26 mouse cellular contexts compared by ENCODE assay signal in the genomic region with DNA sequence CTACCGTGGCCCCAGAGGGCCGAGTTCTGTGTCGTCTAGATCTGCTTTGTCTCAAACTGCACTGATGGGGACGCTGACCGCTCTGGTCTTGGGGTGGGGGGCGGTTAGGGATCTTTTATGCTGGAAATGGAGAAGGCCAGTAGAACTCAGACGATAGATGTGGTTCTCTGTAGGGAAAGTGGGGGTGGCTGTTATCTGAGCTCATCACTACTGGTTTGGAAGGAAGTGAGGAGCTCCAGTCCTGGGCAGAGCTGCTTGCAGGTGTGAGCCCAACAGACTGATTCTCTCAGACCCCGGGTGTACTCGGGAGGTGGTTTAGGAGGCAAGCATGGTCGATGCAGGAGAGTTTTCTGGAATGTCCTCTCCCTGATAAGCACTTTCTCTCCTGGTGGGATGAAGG.
A peak's percentile ranks its signal among the peaks of the same experiment; 100 is the strongest.
DNase-seq lines count a peak whose midpoint lies in the region; ATAC-seq lines count a peak whose summit lies in the region.
"Had no signal": no experiment of that assay in that cellular context is flagged by ENCODE, and none has a peak within 500 bp of the region (broad histone marks: within the 10 kb centered on the region; RNA-seq: fewer than 3 reads in every experiment).

No protein-coding gene starts in this region.

- H3K27ac ChIP-seq in hindbrain, embryonic 12.5 days = peak overlapping the region; percentile 53; the same call in 1 of the 2 replicates
- no peak overlapping the region for H3K27ac ChIP-seq in hindbrain, embryonic 16.5 days (ENCODE audit: low read depth, low read length)
- peak overlapping the region; percentile 73 for H3K27ac ChIP-seq in neural tube, embryonic 13.5 days (replicated peaks)
- no peak overlapping the region for H3K27ac ChIP-seq in midbrain, embryonic 10.5 days (replicated peaks)
- H3K27ac ChIP-seq: liver, embryonic 14.5 days; macrophage; midbrain, embryonic 15.5 days had no signal

- H3K4me2 ChIP-seq in hindbrain, embryonic 12.5 days (replicated peaks) = no peak overlapping the region
- H3K4me2 ChIP-seq in hindbrain, embryonic 16.5 days (ENCODE audit: low read length) = no peak overlapping the region
- no peak overlapping the region for H3K4me2 ChIP-seq in neural tube, embryonic 13.5 days
- H3K4me2 ChIP-seq: heart, embryonic 15.5 days; midbrain, embryonic 15.5 days had no signal

- no peak overlapping the region for H3K9ac ChIP-seq in hindbrain, embryonic 12.5 days
- no peak overlapping the region for H3K9ac ChIP-seq in hindbrain, embryonic 16.5 days (ENCODE audit: low read depth, low read length)
- no peak overlapping the region for H3K9ac ChIP-seq in neural tube, embryonic 13.5 days
- H3K9ac ChIP-seq: heart, embryonic 15.5 days; liver, embryonic 14.5 days; midbrain, embryonic 15.5 days had no signal

- WGBS in hindbrain, embryonic 12.5 days = 86% methylated on average over 10 of the region's 10 CpGs
- WGBS in hindbrain, embryonic 16.5 days = 83% methylated on average over 10 of the region's 10 CpGs
- WGBS in neural tube, embryonic 13.5 days = 83% methylated on average over 10 of the region's 10 CpGs
- WGBS in midbrain, embryonic 10.5 days = 85% methylated on average over 10 of the region's 10 CpGs

- H3K27me3 ChIP-seq in hindbrain, embryonic 12.5 days = no peaks in the 10 kb centered on the region
- no peaks in the 10 kb centered on the region for H3K27me3 ChIP-seq in hindbrain, embryonic 16.5 days (replicated peaks; ENCODE audit: control insufficient read depth, insufficient read depth, low read length)
- H3K27me3 ChIP-seq in neural tube, embryonic 13.5 days = no peaks in the 10 kb centered on the region
- H3K27me3 ChIP-seq in midbrain, embryonic 10.5 days (ENCODE audit: low read depth, poor library complexity, severe bottlenecking) = no peaks in the 10 kb centered on the region
- H3K27me3 ChIP-seq: heart, embryonic 15.5 days; midbrain, embryonic 15.5 days had no signal

- peak; percentile 29 for DNase-seq in CD4-positive, CD25-positive, alpha-beta regulatory T cell, adult 2 months (ENCODE audit: low read depth, low spot score)
- no peak for DNase-seq in neural tube, embryonic 10.5 days (ENCODE audit: extremely low spot score, low spot score)
- DNase-seq in T-cell, adult 2 months (ENCODE audit: low spot score) = peak; percentile 16
- no peak for DNase-seq in midbrain, embryonic 10.5 days (ENCODE audit: low spot score)
- DNase-seq: adrenal gland, adult 2 months; adrenal gland, postnatal 36 days; cerebellum, adult 18-20 months; heart, postnatal 36 days; kidney, postnatal 36 days; liver; lung, adult 2 months; retina, postnatal 1 day; right cerebral cortex, postnatal 14 days had no signal

- ATAC-seq in CD4-positive, CD25-positive, alpha-beta regulatory T cell, adult 4 months = no peak
- no peak for ATAC-seq in hindbrain, embryonic 12.5 days (ENCODE audit: low FRiP score)
- ATAC-seq in hindbrain, embryonic 16.5 days = no peak
- no peak for ATAC-seq in neural tube, embryonic 13.5 days (ENCODE audit: low read depth)
- ATAC-seq: activated CD4-positive, CD25-positive, alpha-beta regulatory T cell, adult 4 months; forebrain, embryonic 14.5 days; intestine, postnatal 0 days; midbrain, embryonic 15.5 days had no signal

- H3K4me1 ChIP-seq in hindbrain, embryonic 12.5 days = peaks cover 38% of the 10 kb centered on the region
- H3K4me1 ChIP-seq in hindbrain, embryonic 16.5 days (ENCODE audit: control insufficient read depth, insufficient read depth, low read depth, low read length) = peaks cover 13% of the 10 kb centered on the region
- H3K4me1 ChIP-seq in neural tube, embryonic 13.5 days (replicated peaks) = peaks cover 57% of the 10 kb centered on the region
- peaks cover 32% of the 10 kb centered on the region for H3K4me1 ChIP-seq in midbrain, embryonic 10.5 days

- no peak overlapping the region for H3K4me3 ChIP-seq in hindbrain, embryonic 12.5 days
- H3K4me3 ChIP-seq in hindbrain, embryonic 16.5 days (ENCODE audit: low read length) = no peak overlapping the region
- H3K4me3 ChIP-seq in neural tube, embryonic 13.5 days = no peak overlapping the region
- H3K4me3 ChIP-seq in midbrain, embryonic 10.5 days = no peak overlapping the region
- H3K4me3 ChIP-seq: erythroblast, embryonic 14.5 days; heart, embryonic 10.5 days; heart, embryonic 15.5 days; midbrain, embryonic 15.5 days had no signal

- no peaks in the 10 kb centered on the region for H3K9me3 ChIP-seq in hindbrain, embryonic 12.5 days (replicated peaks)
- no peaks in the 10 kb centered on the region for H3K9me3 ChIP-seq in hindbrain, embryonic 16.5 days (ENCODE audit: control insufficient read depth, low read length)
- H3K9me3 ChIP-seq in neural tube, embryonic 13.5 days = no peaks in the 10 kb centered on the region
- H3K9me3 ChIP-seq in midbrain, embryonic 10.5 days (replicated peaks) = no peaks in the 10 kb centered on the region
- H3K9me3 ChIP-seq: heart, embryonic 10.5 days; heart, embryonic 15.5 days; midbrain, embryonic 15.5 days had no signal

- no peaks in the 10 kb centered on the region for H3K36me3 ChIP-seq in hindbrain, embryonic 12.5 days
- H3K36me3 ChIP-seq in hindbrain, embryonic 16.5 days (ENCODE audit: control insufficient read depth, insufficient read depth, low read length) = no peaks in the 10 kb centered on the region
- H3K36me3 ChIP-seq in neural tube, embryonic 13.5 days = no peaks in the 10 kb centered on the region
- no peaks in the 10 kb centered on the region for H3K36me3 ChIP-seq in midbrain, embryonic 10.5 days
- H3K36me3 ChIP-seq: heart, embryonic 10.5 days; heart, embryonic 15.5 days; midbrain, embryonic 15.5 days had no signal

Comparison
In these comparisons a context has a peak if more than half of its experiments do, and no peak if none do; other contexts are left out.
1. H3K27ac ChIP-seq: peak in hindbrain, embryonic 12.5 days (single experiment) and neural tube, embryonic 13.5 days (single experiment); none in hindbrain, embryonic 16.5 days (single experiment) and midbrain, embryonic 10.5 days (single experiment).
2. DNase-seq: peak in CD4-positive, CD25-positive, alpha-beta regulatory T cell, adult 2 months (single experiment) and T-cell, adult 2 months (single experiment); none in neural tube, embryonic 10.5 days (single experiment) and midbrain, embryonic 10.5 days (single experiment).